Mouse (Mus musculus) gastrocnemius, postnatal 4 days (tissue): ENCODE results near the gene Olfr867. TPM values are rescaled to one million over a fixed set of nuclear protein-coding genes. Genes with fewer than 3 reads are reported as not detected.

ENCODE experiments used
- DNase-seq, 2 experiments: peaks; one replicate each; pipeline ENCODE4 v3.0.0; 2021 to 2022; ENCODE audit warnings: low spot score in 2 of 2, mixed read lengths in 2 of 2
- long read RNA-seq, 2 experiments: library from polyadenylated mRNA; stranded (forward); transcript quantifications; one replicate each; pipeline ENCODE4 v2.0.0; 2021
- microRNA-seq: library from miRNA; unstranded; fragments of <30 nt; microRNA quantifications from one replicate; pipeline ENCODE4 v1.2.0, GENCODE M21; 2021
- total RNA-seq, 2 experiments: library from RNA; stranded (reverse); gene quantifications; 2 replicates each; pipeline ENCODE4 v1.2.3; 2021

Olfr867 gene
- not detected for total RNA-seq
- long read RNA-seq, experiment 1: 0 reads
- long read RNA-seq, experiment 2: 0 reads

GRCm38 (mm10) chr9:20057462-20057861 lies at the start of gene Olfr867:
Gene Olfr867 (minus strand): TSS chr9:20057562.
- DNase-seq: no peak

- DNase-seq: no peak
These were observed 41.0 kb upstream of the Olfr867 start, which contains the start of gene Olfr868 for GRCm38 (mm10) chr9:20098326-20098725. Gene Olfr868 (plus strand): TSS chr9:20098626.

GRCm38 (mm10) chr9:20073523-20074177 lies 16.3 kb upstream of the Olfr867 start:
- no peak for DNase-seq

- no peak for DNase-seq
These were observed 13.9 kb upstream of the Olfr867 start for GRCm38 (mm10) chr9:20071291-20071690.

- DNase-seq: no peak
These were observed 12.9 kb upstream of the Olfr867 start for GRCm38 (mm10) chr9:20070236-20070635.

GRCm38 (mm10) chr9:20047964-20048363 lies 9.4 kb downstream of the Olfr867 start:
- no peak for DNase-seq

GRCm38 (mm10) chr9:20027935-20028334 lies 29.4 kb downstream of the Olfr867 start, which contains the start of gene Olfr866:
Gene Olfr866 (minus strand): TSS chr9:20028035.
- no peak for DNase-seq

Small RNA genes lying within 50 kb of the gene (microRNA-seq; reads per million reads assigned to microRNA genes)
- not detected for gene Gm26231
- gene Gm44395: not detected

Other genes starting within 250 kb of the Olfr867 start
- gene Olfr860, start 207.8 kb downstream of the Olfr867 start, total RNA-seq: not detected
- gene Olfr862, start 169.6 kb downstream of the Olfr867 start, total RNA-seq: not detected
- gene Olfr77, start 140.7 kb downstream of the Olfr867 start, total RNA-seq: not detected
- not detected for gene Olfr866, start 29.5 kb downstream of the Olfr867 start, total RNA-seq
- not detected for gene Olfr868, start 41.1 kb upstream of the Olfr867 start, total RNA-seq
- not detected for gene Olfr869, start 71.4 kb upstream of the Olfr867 start, total RNA-seq
- gene Olfr870, start 116.5 kb upstream of the Olfr867 start, total RNA-seq: not detected
- gene Olfr871, start 154.6 kb upstream of the Olfr867 start, total RNA-seq: not detected
- gene Olfr872, start 179.6 kb upstream of the Olfr867 start, total RNA-seq: not detected
- not detected for gene Olfr39, start 224.8 kb upstream of the Olfr867 start, total RNA-seq
- gene Olfr873, start 241.0 kb upstream of the Olfr867 start, total RNA-seq: not detected